In genomic region chr16:71812840-71813239, GRCm38 (mm10) we compare ENCODE assay signal across 16 mouse cellular contexts.
"Had no signal": no experiment of that assay in that cellular context is flagged by ENCODE, and none has a peak within 500 bp of the region (broad histone marks: within the 10 kb centered on the region; RNA-seq: fewer than 3 reads in every experiment).

No protein-coding gene starts in this region.

- H3K9ac ChIP-seq: kidney, embryonic 15.5 days; liver, embryonic 15.5 days; midbrain, embryonic 12.5 days had no signal

- H3K36me3 ChIP-seq: kidney, embryonic 15.5 days; limb, embryonic 10.5 days; liver, embryonic 15.5 days; midbrain, embryonic 12.5 days had no signal

- H3K4me3 ChIP-seq: kidney, embryonic 15.5 days; left cerebral cortex, adult 2 months; limb, embryonic 10.5 days; liver, embryonic 15.5 days; midbrain, embryonic 12.5 days had no signal

- H3K4me1 ChIP-seq: kidney, embryonic 15.5 days; limb, embryonic 10.5 days; liver, embryonic 15.5 days; midbrain, embryonic 12.5 days had no signal

- ATAC-seq: intestine, embryonic 16.5 days; lung, postnatal 0 days had no signal

- H3K27ac ChIP-seq: kidney, embryonic 15.5 days; left cerebral cortex, adult 2 months; limb, embryonic 10.5 days; liver, embryonic 15.5 days; midbrain, embryonic 12.5 days had no signal

- DNase-seq: kidney, adult 2 months; kidney, postnatal 25 days; lung, adult 2 months; lung, postnatal 36 days; right cerebral cortex, postnatal 4 days; spleen, adult 18-20 months; thymus, adult 18-20 months; thymus, postnatal 14 days had no signal

- H3K9me3 ChIP-seq: kidney, embryonic 15.5 days; limb, embryonic 10.5 days; liver, embryonic 15.5 days; midbrain, embryonic 12.5 days had no signal

- H3K4me2 ChIP-seq: kidney, embryonic 15.5 days; liver, embryonic 11.5 days; liver, embryonic 15.5 days; midbrain, embryonic 12.5 days had no signal

- H3K27me3 ChIP-seq: kidney, embryonic 15.5 days; liver, embryonic 15.5 days; midbrain, embryonic 12.5 days had no signal
